Mouse (Mus musculus) right cerebral cortex, postnatal 10 days (tissue): Measurements from ENCODE around the gene Gm8127.
A peak's percentile ranks its signal among the peaks of the same experiment; 100 is the strongest.
"Not testable (repeated sequence)": the region's sequence is repeated elsewhere in the genome, so short reads cannot be mapped to it uniquely, and the experiment has no call there.

ENCODE experiments used
- DNase-seq, 2 experiments: peaks; one replicate each; pipeline ENCODE4 v3.0.0; 2021; ENCODE audit warnings: low spot score in 2 of 2

Gene Gm8127

GRCm38 (mm10) chr14:43293503-43293902 lies at the start of gene Gm8127:
Gene Gm8127 (minus strand): TSS chr14:43293832.
- not testable (repeated sequence) for DNase-seq

GRCm38 (mm10) chr14:43337646-43338045 lies 44.0 kb upstream of the Gm8127 start:
- not testable (repeated sequence) for DNase-seq

- not testable (repeated sequence) for DNase-seq
Observed at GRCm38 (mm10) chr14:43331362-43331880, 37.8 kb upstream of the Gm8127 start.

GRCm38 (mm10) chr14:43328603-43329002 lies 35.0 kb upstream of the Gm8127 start:
- DNase-seq = not testable (repeated sequence)

- DNase-seq = not testable (repeated sequence)
Observed at GRCm38 (mm10) chr14:43319516-43319915, 25.9 kb upstream of the Gm8127 start.

- peak; percentile 64 to 74 for DNase-seq
Observed at GRCm38 (mm10) chr14:43278681-43279080, 15.0 kb downstream of the Gm8127 start.

GRCm38 (mm10) chr14:43278146-43278545 lies 15.5 kb downstream of the Gm8127 start:
- DNase-seq = not testable (repeated sequence)

GRCm38 (mm10) chr14:43277468-43277867 lies 16.2 kb downstream of the Gm8127 start:
- not testable (repeated sequence) for DNase-seq

GRCm38 (mm10) chr14:43275752-43276151 lies 17.9 kb downstream of the Gm8127 start:
- DNase-seq = not testable (repeated sequence)

GRCm38 (mm10) chr14:43274986-43275511 lies 18.6 kb downstream of the Gm8127 start, which contains the start of gene Gm9732:
Gene Gm9732 (plus strand): TSS chr14:43275036.
- DNase-seq = peak in 1 of 2 experiments; percentile 38

GRCm38 (mm10) chr14:43273161-43273560 lies 20.5 kb downstream of the Gm8127 start:
- not testable (repeated sequence) for DNase-seq

GRCm38 (mm10) chr14:43269211-43269610 lies 24.4 kb downstream of the Gm8127 start:
- DNase-seq = not testable (repeated sequence)

- not testable (repeated sequence) for DNase-seq
Observed at GRCm38 (mm10) chr14:43268521-43269084, 25.0 kb downstream of the Gm8127 start.

GRCm38 (mm10) chr14:43263421-43263820 lies 30.2 kb downstream of the Gm8127 start:
- DNase-seq = not testable (repeated sequence)

- DNase-seq = not testable (repeated sequence)
Observed at GRCm38 (mm10) chr14:43258349-43258748, 35.3 kb downstream of the Gm8127 start, which contains the start of gene Gm8126. Gene Gm8126 (plus strand): TSS chr14:43258649.

GRCm38 (mm10) chr14:43256511-43256910 lies 37.1 kb downstream of the Gm8127 start:
- DNase-seq = not testable (repeated sequence)

- peak in 1 of 2 experiments; percentile 18 for DNase-seq
Observed at GRCm38 (mm10) chr14:43250549-43251253, 42.9 kb downstream of the Gm8127 start.

- DNase-seq = not testable (repeated sequence)
Observed at GRCm38 (mm10) chr14:43249611-43250170, 43.9 kb downstream of the Gm8127 start.
